Mouse (Mus musculus) kidney, embryonic 14.5 days (tissue): ENCODE measurements around the gene Aknad1. TPM values are rescaled to one million over a fixed set of nuclear protein-coding genes. Genes with fewer than 3 reads are reported as not detected.

Experiments
- ATAC-seq: fragments of 200-750 bp; cut with Nextera tagmentation; 2 replicates; pipeline ENCODE4 v1.8.0; 2017; ENCODE audit warnings: moderate number of reproducible peaks, mild to moderate bottlenecking, moderate TSS enrichment, moderate library complexity; ENCODE audit not compliant: low FRiP score, low TSS enrichment
- H3K27ac ChIP-seq: fragments of 300-500 bp; sonication (generic); 2 replicates; pipeline ENCODE4 v1.5.1; 2014; ENCODE audit warnings: low read depth, mild to moderate bottlenecking, low read length, moderate library complexity, mixed read lengths
- H3K27me3 ChIP-seq: fragments of 300-500 bp; sonication (generic); 2 replicates; pipeline ENCODE4 v1.6.1; 2014; ENCODE audit warnings: mild to moderate bottlenecking, low read length; ENCODE audit not compliant: control insufficient read depth, insufficient read depth
- H3K36me3 ChIP-seq: fragments of 300-500 bp; sonication (generic); 2 replicates; pipeline ENCODE4 v1.6.1; 2014; ENCODE audit warnings: low read length, mixed read lengths; ENCODE audit not compliant: control insufficient read depth, insufficient read depth
- H3K4me1 ChIP-seq: fragments of 300-500 bp; sonication (generic); 2 replicates; pipeline ENCODE4 v1.6.1; 2014; ENCODE audit warnings: low read length, mixed read lengths; ENCODE audit not compliant: control insufficient read depth, insufficient read depth
- H3K4me2 ChIP-seq: fragments of 300-500 bp; sonication (generic); replicated peaks from 2 replicates; pipeline ENCODE4 v1.6.1; 2014; ENCODE audit warnings: low read depth, mild to moderate bottlenecking, low read length
- H3K4me3 ChIP-seq: fragments of 300-500 bp; sonication (generic); 2 replicates; pipeline ENCODE4 v1.5.1; 2014; ENCODE audit warnings: mild to moderate bottlenecking, low read length
- H3K9ac ChIP-seq: fragments of 300-500 bp; sonication (generic); 2 replicates; pipeline ENCODE4 v1.6.1; 2014; ENCODE audit warnings: low read depth, mild to moderate bottlenecking, low read length, moderate library complexity
- H3K9me3 ChIP-seq: fragments of 300-500 bp; sonication (generic); 2 replicates; pipeline ENCODE4 v1.6.1; 2016; ENCODE audit warnings: low read length; ENCODE audit not compliant: control insufficient read depth
- WGBS: fragments of 180-500 bp; shearing (Covaris S2); extraction: QIAGEN DNeasy Blood & Tissue Kit; methylation state at CpG from one replicate; pipeline ENCODE4 v1.1.7; 2014; 5-methylcytosine and 5-hydroxymethylcytosine counted together
- polyA plus RNA-seq: library from polyadenylated mRNA; unstranded; fragments of >200 nt; fragmentation: Nextera tagmentation; extraction: Ambion mirVana; gene quantifications from 2 replicates; pipeline ENCODE4 v1.2.1, GENCODE M21; 2014

Gene Aknad1
- polyA plus RNA-seq, 1 experiment from 2014 or later: not detected

DNA sequence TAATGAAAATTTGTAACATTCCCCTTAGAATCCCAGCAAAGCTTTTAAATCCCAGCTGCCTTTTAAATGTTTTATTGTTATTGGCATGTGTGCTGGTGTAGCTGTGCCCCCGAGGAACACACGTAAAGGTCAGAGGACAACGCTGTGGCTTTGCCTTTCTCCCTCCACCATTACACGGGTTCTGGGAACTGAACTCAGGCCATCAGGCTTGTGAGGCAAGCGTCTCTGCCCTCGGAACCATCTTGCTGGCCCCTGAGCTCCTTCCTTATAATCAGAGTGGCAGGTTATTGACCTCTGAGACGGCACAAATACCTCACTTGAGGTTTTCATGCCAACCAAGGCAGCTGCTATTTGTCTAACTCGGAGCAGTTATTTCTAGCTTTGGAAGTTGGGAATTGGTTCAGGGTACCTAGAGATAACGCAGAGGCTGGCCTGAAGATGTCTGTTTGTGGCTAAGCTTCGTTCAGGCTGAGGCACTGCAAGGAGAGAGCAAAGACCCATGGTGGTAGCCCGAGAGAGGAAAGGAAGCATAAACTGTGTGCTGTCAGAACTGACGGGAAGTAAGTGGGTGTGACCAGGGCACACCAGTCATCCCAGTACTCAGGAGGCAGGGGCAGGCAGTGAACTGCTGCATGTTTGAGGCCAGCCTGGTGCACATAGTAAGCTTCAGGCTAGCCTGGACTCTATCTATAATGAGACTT lies 48.4 kb downstream of the Aknad1 start:
- Histone ChIP-seq H3K4me3 (no peak overlapping the region), H3K36me3 (peaks cover 11% of the 10 kb centered on the region), H3K27me3 (no peaks in the 10 kb centered on the region), H3K9me3 (no peaks in the 10 kb centered on the region), H3K4me1 (peaks cover 7% of the 10 kb centered on the region; the same call in 1 of the 2 replicates), H3K27ac (no peak overlapping the region), H3K4me2 (no peak overlapping the region; the same call in 1 of the 2 replicates), H3K9ac (no peak overlapping the region)
- WGBS: 60% methylated on average over 12 of the region's 12 CpGs
- ATAC-seq: no peak

DNA sequence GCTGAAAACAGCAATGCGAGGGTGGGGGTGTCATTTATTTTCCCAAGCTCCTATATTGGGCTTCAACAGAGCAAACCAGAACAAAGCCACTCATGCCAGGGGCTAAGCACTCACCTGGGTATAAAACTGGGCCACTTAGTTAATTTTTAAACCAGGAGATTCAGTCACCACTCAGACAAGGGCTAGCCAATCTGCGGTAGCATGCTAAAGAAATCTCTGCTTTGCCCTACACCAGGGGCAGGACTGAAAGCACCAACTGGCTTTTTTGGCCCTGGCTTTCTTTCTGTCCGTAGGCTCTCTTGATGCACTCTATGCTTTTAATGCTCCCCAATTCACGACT lies 49.0 kb downstream of the Aknad1 start:
- H3K27ac ChIP-seq: no peak overlapping the region
- peaks cover 7% of the 10 kb centered on the region; the same call in 1 of the 2 replicates for H3K4me1 ChIP-seq
- no peak overlapping the region for H3K9ac ChIP-seq
- no peak overlapping the region for H3K4me2 ChIP-seq
- H3K36me3 ChIP-seq: peaks cover 11% of the 10 kb centered on the region
- H3K27me3 ChIP-seq: no peaks in the 10 kb centered on the region
- H3K9me3 ChIP-seq: no peaks in the 10 kb centered on the region
- ATAC-seq: no peak
- WGBS: 82% methylated on average over 4 of the region's 4 CpGs
- H3K4me3 ChIP-seq: no peak overlapping the region

DNA sequence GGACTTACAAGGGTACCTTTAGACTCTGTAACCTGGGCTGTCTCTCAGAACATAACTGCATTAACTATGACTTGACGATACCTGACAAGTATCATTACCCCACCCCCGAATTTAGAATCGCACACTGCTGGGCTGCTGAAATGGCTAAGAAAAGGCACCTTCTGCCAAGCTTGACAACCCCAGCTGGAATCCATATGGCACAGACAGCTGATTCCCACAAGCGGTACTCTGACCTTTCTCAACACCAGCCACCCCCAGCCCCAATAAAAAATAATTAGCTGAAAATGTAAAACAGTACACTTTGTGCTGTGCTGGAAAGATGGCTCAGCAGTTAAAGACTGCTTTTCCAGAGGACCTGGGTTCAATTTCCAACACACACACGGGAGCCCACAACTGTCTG lies 49.8 kb downstream of the Aknad1 start:
- 74% methylated on average over 5 of the region's 5 CpGs for WGBS
- Histone ChIP-seq H3K27me3 (no peaks in the 10 kb centered on the region), H3K27ac (no peak overlapping the region), H3K9ac (no peak overlapping the region), H3K4me2 (no peak overlapping the region), H3K36me3 (peaks cover 11% of the 10 kb centered on the region), H3K9me3 (no peaks in the 10 kb centered on the region), H3K4me1 (peaks cover 7% of the 10 kb centered on the region; the same call in 1 of the 2 replicates), H3K4me3 (no peak overlapping the region)
- no peak for ATAC-seq

DNA sequence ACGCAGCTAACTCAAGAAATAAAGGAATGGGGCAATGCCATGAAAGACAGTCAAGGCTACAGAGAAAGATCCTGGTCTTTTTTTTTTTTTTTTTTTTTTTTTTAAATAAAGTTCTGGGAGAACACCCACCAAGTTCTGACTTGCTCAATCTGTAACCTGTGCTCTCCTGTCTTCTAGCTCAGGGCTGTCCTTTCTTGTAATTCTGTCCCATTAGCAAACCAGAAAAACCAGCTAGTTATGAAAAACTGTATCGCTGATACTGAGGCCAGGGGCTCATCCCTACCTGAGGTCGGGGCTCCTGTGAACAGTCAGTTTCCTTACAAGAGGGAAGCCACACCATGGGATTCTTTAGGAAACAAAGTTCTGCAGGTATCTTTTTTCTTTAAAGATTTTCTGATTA lies 51.0 kb downstream of the Aknad1 start:
- Histone ChIP-seq H3K4me1 (peaks cover 7% of the 10 kb centered on the region; the same call in 1 of the 2 replicates), H3K27ac (no peak overlapping the region)

DNA sequence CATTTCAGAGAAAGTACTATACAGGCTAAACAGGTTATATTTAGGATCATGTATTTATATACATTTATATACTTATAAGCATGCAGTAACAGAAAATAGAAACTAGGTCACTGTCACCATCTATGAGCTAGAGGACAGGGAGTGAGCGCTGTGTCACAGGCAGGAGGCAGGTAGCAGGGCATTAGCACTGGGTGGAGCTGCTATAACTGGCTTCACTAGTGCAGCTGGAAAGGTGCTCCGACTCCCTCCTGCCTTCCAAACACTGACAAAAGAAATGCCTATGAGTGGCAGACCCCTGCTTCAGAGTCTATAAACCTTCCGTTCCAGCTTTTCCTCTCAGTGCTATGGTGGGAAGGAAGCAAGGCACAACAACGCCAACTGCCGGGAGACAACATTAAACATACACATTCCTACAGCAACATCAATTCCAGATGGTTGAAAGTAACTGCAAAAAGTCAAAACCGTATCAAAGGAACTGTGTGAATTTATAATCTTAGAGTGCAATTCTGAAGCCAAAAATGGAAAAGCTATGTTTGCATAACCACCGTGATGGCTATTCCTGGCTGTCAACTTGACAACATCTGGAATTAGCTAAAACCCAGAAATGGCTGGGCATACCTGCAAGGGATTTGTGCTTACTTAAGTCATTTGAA lies 51.7 kb downstream of the Aknad1 start:
- H3K4me3 ChIP-seq: no peak overlapping the region
- H3K4me1 ChIP-seq: peaks cover 7% of the 10 kb centered on the region; the same call in 1 of the 2 replicates
- H3K27ac ChIP-seq: no peak overlapping the region
- H3K36me3 ChIP-seq: peaks cover 17% of the 10 kb centered on the region
- no peaks in the 10 kb centered on the region for H3K27me3 ChIP-seq
- no peaks in the 10 kb centered on the region for H3K9me3 ChIP-seq
- H3K9ac ChIP-seq: no peak overlapping the region
- no peak overlapping the region for H3K4me2 ChIP-seq
- WGBS: 86% methylated on average over 7 of the region's 7 CpGs
- no peak for ATAC-seq

More for the DNA sequence above, 51.0 kb downstream of the Aknad1 start:
- no peak overlapping the region for H3K4me2 ChIP-seq
- H3K36me3 ChIP-seq: peaks cover 17% of the 10 kb centered on the region
- H3K4me3 ChIP-seq: no peak overlapping the region
- no peak for ATAC-seq
- 87% methylated on average over 3 of the region's 3 CpGs for WGBS
- H3K9me3 ChIP-seq: no peaks in the 10 kb centered on the region
- H3K27me3 ChIP-seq: no peaks in the 10 kb centered on the region
- no peak overlapping the region for H3K9ac ChIP-seq

DNA sequence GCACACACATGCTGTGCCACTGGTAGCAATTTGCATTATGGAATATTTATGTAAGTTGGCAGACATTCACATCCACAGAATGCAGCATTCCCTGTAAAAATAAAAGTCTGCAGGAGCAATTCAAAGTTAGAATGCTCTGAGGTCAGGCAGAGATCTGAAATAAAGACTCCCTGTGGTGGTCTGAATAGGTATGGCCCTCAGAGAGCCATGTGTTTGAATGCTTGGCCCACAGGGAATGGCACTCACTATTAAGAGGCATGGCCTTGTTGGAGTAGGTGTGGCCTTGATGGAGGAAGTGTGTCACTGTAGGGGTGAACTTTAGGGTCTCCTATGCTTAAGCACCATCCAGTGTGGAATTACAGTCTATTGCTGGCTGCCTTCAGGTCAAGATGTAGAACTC lies 53.0 kb downstream of the Aknad1 start:
- Histone ChIP-seq H3K4me3 (no peak overlapping the region), H3K4me1 (peaks cover 7% of the 10 kb centered on the region; the same call in 1 of the 2 replicates), H3K9me3 (no peaks in the 10 kb centered on the region), H3K4me2 (no peak overlapping the region), H3K27ac (no peak overlapping the region), H3K9ac (no peak overlapping the region), H3K27me3 (no peaks in the 10 kb centered on the region), H3K36me3 (peaks cover 24% of the 10 kb centered on the region)
- no peak for ATAC-seq

DNA sequence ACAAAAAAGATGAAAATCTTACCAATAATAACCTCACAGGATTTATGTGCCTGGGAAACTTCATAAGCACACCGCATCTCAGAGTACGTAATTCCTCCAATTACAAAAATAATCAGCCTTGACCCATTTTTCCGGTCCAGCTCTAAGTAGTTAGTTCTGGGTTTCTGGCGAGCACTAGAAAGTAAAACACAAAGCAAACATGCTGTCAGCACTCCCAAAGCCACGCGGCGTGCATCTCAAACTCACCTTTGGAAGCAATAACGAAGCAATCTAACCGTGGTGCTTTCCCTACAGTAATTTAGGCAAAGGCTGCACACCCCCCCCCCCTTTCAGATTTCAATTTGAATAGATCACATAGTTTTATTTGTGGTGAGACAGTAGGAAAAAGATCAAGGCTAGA lies 55.3 kb downstream of the Aknad1 start:
- no peak overlapping the region for H3K27ac ChIP-seq
- no peak overlapping the region for H3K4me3 ChIP-seq
- H3K36me3 ChIP-seq: peaks cover 37% of the 10 kb centered on the region
- H3K4me1 ChIP-seq: no peaks in the 10 kb centered on the region
- no peaks in the 10 kb centered on the region for H3K9me3 ChIP-seq
- WGBS: 83% methylated on average over 9 of the region's 9 CpGs
- ATAC-seq: no peak
- H3K27me3 ChIP-seq: no peaks in the 10 kb centered on the region
- no peak overlapping the region for H3K9ac ChIP-seq
- no peak overlapping the region for H3K4me2 ChIP-seq

DNA sequence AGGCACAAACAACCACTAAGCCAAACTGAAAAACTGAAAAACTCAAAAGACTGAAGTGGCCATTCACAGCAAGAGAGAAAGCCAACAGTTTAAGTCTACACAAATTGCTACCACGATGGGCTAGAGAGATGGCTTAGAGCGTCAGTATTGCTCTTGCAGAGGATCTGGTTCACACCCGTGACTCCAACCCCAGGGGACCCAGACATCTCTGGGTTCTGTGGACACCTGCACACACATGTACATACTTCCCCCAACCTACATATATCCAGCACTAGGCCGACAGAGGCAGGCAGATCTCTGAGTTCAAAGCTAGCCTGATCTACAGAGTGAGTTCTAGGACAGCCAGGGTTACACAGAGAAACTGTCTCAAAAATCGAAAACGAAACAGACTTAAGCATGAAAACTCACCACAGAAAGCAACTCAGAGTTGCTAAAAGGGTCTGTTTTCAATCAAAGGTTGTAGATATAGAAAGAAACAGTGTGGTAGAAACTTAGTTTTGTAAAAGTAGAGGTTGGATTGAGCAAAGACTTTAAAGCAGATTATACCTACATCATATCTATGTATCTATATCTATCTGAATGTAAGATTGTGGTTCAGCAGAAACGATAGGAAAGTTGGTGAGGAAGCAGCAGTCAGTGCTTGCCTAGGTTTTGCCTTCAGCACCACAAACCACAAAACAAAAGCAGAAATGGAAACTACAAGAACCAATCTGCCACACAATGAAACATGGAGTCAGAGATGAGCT lies 56.3 kb downstream of the Aknad1 start:
- Histone ChIP-seq H3K27me3 (no peaks in the 10 kb centered on the region), H3K4me2 (no peak overlapping the region), H3K4me1 (no peaks in the 10 kb centered on the region), H3K27ac (no peak overlapping the region), H3K9ac (no peak overlapping the region), H3K9me3 (no peaks in the 10 kb centered on the region), H3K36me3 (peaks cover 46% of the 10 kb centered on the region), H3K4me3 (no peak overlapping the region)
- WGBS: 90% methylated on average over 7 of the region's 7 CpGs
- no peak for ATAC-seq

DNA sequence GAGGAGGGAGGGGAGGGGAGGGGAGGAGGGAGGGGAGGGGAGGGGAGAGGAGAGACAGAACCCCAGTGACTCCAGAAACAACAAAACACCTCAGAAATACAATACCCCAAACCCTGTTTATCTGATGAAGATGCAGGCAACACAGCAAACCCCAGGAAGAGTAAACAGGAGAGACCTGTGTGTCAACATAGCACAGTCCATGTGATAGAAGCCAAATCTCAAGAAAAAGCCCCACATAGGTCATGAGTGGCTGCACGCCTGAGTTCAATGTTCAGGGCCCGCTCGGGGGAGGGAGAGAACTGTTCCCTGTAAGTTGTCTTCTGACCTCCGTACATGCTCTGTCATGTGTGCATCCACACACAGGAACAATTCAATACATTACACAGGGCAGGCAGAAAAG lies 56.9 kb downstream of the Aknad1 start:
- 87% methylated on average over 4 of the region's 4 CpGs for WGBS
- Histone ChIP-seq H3K27ac (no peak overlapping the region), H3K9ac (no peak overlapping the region), H3K4me2 (no peak overlapping the region), H3K36me3 (peaks cover 53% of the 10 kb centered on the region), H3K4me1 (no peaks in the 10 kb centered on the region), H3K4me3 (no peak overlapping the region), H3K9me3 (no peaks in the 10 kb centered on the region), H3K27me3 (no peaks in the 10 kb centered on the region)
- no peak for ATAC-seq
